Mouse (Mus musculus) kidney, postnatal 10 days (tissue): ENCODE results near the gene Cmtm4.

ENCODE experiments used
- DNase-seq: peaks from one replicate; pipeline ENCODE4 v3.0.0; 2021; ENCODE audit warnings: mixed read lengths

The Cmtm4 gene

DNA sequence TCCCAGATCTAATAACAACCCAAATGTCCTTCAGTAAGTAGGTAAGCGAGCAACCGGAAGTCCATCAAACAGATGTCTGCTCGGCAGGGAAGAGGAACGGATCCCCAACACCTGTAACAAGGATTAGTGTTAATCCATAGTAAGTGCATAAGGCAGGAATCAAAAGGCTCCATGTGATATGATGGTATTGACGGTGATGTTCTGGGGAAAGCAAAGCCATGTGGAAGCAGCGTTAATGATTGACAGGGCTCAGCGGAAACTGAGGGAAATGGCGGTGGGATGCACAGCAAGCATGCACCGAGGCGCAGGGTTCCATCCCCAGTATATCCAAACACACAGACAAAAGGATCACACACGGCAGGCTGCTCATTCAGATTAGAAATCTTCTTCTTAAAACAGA lies 21.3 kb downstream of the Cmtm4 start:
- peak; percentile 42 for DNase-seq

DNA sequence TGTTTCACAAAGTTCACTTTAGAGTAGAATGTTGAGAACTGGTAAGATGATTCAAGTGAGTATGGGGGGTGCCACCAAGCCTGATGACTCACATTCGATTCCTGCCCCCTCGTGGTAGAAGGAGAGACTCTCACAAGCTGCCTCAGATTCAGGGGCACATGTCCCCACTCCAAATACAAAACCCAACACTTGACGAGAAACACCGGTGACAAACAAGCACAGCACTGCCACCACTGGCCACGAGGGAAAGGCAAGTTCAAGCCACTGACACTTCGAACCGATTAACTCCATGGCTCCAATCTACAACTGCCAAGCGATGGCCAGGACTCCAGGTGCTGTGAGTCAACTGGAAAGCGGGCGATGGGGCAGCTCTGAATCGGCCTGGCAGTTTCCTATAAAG lies 21.8 kb downstream of the Cmtm4 start:
- peak; percentile 34 for DNase-seq

DNA sequence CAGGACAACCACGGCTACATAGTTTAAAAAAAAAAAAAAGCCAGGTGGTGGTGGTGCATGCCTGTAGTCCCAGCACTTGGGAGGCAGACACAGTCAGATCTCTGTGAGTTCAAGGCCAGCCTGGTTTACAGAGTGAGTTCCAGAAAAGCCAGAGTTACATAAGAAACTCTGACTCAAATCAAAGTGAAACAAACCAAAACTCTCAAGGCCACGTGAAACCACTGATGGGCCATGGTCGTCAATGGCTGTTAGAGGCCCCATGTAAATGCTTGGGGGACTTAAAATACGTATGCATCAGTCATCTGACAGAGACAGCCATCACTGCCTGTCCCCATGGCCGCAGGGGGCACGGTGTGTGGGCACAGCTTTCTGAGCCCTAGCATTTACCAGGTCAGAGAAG lies 24.5 kb downstream of the Cmtm4 start:
- DNase-seq: no peak

DNA sequence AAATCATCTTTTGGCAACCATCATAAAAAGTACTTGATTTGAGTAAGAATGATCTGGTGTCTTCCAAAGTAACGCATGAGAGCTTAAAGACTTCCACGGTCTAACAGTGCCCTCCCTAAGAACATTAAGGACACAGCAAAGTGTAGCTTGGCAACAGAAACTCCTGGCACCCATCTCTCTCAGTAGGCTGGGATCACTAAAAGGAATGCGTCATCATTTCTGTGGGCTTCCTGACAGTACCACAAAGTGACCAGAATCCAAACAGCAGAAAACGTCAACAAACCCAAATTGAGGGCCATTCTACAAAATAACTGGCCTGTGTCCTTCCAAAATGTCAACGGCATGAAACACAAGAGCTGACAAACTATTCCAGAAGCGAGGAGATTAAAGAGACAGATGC lies 25.5 kb downstream of the Cmtm4 start:
- DNase-seq: no peak

DNA sequence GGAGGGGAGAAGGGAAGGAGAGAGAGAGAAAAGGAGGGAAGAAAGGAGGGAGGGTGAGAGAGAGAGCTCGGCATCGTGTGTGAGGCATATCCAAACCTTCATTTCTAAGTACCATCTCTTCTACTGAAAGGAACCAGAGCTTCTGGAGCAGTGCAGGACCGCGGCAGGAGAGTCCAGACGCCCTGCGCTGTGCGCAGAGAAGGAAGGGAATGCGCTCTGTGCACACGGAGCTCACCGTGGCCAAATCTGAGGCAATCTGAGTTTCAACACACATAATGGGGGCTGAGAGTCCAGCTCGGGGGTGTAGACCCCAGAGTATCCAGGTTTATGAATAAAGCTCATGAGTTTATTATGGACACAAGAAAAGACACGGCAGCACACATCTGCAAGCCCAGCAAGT lies 26.0 kb downstream of the Cmtm4 start:
- no peak for DNase-seq

DNA sequence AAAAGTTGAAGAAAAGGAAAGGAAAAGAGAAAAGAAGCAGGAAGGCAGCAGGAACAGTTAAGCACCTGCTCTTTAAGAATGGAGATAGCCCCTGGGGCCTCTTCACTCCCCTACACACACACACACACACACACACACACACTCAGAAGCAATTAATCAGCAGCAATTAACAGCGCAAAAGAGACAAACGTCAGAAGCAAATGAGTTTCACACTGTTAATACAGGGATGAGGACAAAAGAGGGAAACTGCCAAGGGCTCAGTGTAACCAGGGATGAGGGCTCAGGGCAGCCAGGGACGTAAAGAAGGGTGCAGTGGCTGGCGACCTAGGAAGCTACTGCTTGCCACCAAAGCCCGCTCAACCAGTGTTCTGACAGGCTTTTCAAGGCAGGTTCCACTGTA lies 28.2 kb downstream of the Cmtm4 start:
- DNase-seq: no peak

DNA sequence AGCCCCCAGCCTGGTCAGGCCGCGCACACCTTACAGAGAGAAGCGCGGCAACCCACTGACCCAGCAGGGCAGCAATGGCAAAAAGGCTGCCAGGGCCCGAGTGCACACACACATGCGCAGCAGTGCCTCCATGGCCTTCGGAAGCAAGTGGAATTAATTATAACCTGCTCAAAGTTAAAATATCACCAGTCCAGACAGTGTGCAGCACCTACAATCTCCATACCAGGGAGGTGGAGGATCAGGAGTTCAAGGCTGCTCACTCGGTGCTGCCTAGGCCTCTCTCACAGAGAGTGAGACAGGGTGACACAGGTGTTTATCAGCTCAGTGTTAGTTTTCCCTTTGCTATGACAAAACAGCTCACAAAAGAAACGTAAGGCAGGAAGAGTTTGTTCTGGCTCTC lies 29.9 kb downstream of the Cmtm4 start:
- DNase-seq: no peak

DNA sequence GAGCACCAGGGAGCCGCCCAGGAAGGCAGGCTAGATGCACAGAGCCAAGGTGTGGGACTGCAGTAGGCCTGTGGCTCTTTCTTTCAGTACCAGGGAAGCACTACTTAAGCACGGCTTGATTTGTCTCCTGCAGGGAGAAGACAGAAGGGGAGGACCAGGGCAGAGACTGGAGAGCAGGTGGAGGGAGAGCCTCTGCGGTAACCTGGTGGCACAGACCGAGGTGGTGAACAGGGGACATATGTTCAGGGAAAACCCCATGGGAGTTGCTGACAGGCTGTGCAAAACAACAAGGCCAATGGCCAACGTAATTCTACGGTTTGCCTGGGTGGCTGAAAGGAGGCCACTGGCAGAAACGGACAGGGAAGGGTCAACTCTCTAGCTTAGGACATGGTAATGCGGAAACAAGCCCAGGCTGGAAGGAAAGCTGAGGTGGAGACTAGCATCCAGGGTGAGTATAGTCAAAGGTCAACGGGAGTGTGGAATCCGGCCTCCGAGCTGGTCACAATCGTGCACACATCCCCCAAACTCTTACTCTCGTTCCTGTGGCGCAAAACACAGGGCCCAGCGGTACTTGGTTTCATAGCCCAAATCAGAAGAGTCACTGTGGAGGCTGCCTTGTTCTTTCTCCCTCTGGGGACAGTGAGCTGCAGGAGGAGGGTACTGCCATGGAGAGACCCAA lies 35.7 kb downstream of the Cmtm4 start:
- DNase-seq: no peak

DNA sequence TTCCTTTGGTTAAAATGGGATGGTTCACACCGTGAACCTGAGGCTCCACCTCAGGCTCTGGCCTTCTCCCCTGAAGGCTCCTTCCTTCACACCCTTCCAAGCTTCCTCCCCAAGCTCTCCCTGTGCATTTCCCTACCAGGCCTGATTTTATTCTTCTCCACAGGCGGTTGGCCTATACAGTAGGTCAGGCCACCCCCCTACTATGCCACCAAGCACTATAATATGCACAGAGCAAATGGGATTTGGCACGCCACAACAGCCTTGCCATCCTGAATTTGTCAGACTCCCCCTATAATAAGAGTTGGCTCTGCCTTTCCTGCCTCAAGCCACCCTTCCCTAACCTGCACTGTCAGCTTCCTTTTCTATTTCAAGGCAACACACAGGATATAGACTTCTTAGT lies 37.0 kb downstream of the Cmtm4 start:
- no peak for DNase-seq

DNA sequence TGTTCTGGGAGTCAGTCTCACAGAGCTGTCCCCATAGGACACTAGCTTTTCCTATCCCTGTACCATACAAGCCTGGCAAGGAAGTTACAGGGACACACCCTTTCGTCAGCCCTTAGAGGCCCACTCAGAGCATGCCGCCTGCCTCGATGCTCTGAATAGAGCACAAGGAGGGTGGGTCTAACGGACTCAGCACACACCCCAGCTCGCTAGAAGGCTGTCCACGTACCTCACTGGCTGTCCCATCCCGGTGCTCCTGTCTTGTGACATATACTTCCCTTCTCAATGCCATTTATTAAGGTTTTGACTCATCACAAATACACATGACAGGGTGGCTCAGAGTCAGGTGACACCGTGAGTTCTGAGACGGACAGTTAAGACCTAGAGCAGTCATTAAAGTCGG lies 41.1 kb downstream of the Cmtm4 start:
- no peak for DNase-seq

DNA sequence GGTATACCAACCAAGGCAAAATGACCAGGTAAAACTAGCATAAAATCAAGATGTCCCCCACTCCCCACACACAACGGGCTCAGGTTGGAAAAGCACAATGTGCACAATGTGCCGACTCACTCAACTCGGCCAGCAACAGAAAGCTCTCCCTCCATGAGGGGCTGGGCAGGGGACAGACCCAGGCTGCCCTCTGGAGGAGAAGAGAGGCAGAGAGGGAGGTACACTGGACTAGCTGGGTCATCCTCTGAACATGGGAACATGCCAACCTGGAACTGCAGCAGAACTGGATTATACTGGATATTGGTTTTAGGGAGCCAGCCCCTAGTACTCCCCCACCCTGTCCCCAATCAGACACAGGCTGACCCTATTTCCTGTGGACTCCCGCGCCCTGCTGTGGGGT lies 42.4 kb downstream of the Cmtm4 start:
- no peak for DNase-seq

DNA sequence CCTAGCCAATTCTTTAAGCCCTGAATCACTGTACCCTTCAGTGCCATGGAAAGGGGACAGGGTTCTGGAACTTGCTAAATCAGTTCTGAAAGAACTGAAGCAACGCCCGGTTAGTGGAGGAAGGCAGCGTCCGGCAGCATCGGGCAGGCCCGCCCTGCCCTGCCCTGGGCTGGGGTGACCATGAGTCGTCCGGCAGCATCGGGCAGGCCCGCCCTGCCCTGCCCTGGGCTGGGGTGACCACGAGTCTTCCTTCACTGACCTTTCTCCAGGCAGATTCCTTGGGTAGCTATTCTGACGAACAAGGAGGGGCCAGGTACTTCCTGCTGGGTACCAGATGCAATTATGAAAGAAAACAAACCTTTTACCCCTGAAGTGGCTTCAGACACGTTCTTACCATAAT lies 45.6 kb downstream of the Cmtm4 start:
- DNase-seq: no peak

DNA sequence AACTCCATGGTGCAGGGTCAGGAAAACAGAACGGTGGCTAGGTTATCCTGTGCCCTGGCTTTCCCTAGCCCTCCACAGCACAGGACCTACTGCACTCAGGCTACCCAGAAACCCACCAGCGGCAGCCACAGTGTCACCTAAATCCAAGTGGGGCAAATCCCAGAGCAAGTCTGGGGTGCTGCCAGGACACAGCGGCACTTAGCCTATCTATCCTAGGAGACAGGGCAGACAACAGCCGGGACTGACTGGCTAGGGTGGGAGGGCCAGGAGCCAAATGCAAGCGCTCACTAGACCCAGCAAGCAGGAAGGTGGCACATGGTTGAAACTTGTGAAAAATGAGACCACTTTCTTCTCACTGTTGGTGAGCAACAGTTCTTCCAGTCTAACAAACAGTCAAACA lies 46.6 kb downstream of the Cmtm4 start:
- no peak for DNase-seq

DNA sequence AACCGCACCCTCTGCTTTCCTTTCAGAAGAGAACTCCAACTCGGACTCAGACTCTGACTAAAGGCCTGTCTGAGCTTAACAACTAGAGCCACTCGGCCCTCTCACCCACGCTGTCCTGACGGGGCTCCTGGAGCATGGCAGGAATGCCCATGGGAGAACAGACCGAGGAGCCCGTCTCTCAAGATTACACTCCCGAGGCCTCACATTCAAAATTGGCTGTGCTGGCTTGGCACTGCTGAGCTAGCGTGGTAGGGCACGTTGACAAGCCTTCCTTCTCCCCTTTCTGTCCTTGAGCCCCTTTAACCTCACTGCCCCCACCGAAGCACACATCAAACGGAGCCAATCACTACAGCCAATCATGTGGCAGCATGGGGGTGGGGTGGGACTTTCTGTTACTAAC lies 48.9 kb downstream of the Cmtm4 start:
- no peak for DNase-seq

DNA sequence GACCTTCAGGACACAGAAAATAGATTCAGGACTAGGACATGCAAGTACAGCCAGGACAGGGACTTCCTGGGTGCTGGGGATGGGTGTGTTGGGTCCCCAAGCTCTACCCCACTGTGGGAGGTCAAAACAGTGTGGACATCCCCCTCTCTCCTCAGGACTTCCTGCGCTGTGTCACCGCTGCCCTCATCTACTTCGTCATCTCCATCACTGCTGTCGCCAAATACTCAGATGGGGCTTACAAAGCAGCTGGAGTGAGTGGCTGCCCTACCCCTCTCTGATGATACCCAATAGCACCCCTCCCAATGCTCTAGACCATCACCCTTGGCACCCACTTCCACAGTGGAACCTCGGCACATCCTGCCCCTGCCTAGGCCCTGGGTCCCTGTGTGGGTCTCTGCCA lies 51.0 kb downstream of the Cmtm4 start:
- no peak for DNase-seq

DNA sequence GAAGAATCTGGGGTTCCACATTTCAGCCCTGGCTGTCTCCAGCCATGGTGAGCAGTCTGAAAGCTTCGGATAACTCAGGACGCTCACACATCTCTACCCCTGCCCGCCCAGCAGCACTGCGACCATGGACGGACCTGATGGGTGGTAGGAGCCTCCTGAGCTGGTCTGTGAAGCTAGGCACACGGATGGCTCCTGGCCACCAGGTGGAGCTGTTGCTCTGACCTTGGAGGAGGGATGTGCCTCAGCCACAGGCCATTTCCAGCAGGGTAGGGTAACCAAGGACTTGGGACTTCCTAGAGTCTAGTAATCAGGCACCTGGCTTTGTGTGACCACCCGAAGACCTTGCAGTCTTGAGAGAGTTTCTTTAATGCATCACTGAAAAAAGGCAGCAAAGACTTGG lies 51.6 kb downstream of the Cmtm4 start:
- DNase-seq: peak; percentile 93

DNA sequence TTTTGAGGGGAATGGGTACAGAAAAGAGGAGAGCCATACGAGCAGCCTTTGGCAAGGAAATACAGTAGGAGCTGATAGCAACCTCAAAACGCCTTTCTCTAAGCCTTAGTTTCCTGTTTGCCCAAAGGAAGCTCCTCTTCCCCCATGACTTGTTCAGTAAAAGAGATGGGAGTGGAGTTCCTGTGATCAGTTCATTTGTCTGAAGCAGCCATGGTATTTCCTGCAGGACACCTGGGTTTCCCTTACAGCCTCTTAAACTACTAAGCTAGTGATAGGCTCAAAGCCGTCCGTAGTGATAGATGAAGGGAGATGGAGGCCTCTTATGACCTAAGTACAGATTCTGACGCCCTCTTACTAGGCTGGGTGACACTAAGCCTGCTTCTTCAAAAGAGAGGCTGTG lies 53.2 kb downstream of the Cmtm4 start:
- DNase-seq: no peak

DNA sequence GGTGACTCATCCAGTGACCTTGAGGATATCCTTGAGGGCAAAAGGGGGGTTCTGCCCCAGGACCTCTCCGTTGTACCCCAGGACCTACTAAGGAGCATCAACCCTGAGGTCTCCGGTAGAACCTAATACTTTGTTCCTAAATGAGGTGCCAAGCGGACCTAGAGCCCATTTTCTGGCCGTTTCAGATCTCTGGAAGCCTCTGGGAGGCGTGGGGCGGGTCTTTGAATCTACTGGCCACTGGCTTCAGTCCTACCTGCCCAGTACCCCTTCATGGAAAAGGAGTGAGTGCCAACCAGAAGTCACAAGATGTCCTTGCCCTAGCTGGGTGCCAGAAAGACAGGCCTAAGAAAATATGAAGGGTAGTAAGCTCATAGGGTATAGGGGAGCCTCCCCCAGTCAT lies 53.9 kb downstream of the Cmtm4 start:
- DNase-seq: no peak

DNA sequence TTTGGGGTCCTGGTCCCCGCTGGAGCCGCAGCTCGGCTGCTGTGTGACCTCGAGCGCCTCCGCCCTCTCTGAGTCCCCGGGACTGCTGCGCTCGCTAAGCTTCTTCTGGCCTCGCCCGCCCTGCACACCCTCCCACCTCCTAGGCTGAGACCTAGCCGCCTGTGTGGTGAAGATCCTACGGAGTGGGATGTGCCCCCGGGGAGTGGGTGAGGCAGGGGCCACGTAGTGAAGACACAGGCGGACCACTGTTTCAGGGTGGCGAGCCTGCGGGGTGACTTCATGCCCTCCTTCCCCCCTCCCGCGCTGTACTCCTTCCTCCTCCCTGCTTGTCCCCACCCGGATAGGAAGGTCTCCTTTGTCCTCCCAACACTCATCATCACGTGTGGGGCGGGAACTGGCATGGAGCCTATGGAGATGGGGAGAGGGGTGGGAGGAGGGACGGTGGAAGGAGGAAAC lies 54.5 kb downstream of the Cmtm4 start:
- peak; percentile 90 for DNase-seq

DNA sequence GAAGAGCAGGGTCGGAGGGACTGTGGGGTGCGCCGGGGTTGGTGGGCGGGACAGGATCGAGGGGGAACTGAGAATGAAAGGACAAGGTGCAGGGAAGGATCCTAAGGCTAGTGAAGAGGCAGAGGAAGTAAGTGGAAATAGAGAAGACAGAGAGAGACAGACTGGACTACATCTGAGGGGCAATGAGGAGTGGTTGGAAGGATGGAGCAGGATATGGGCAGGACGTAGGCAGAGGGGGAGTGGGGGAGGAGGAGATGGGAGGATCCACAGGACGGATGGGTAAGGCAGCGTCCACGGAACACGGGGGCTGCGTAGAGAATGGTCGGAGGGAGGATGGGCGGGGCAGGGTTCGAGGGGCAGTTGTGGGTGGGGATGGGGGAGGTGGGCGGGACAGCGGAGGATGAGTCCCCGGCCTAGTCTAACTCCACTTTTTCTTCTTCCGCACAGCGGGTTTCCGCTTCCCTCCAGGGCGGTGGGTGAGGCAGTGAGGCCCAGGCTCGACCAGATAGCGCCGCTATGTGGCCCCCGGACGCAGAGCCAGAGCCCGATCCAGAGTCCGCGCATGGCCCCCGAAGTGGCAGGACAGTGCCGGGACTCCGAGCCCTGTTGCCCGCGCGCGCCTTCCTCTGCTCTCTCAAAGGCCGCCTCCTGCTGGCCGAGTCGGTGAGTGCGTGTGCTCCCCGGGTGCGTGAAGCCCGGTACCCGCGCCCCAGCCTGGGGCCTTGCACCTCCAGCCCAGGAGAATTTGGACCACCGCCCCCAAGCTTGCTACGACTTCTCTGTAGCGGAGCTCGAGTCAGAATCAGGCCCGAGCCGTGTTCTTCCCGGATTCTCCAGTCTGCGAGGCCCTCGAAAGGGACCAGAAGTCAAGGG lies 55.1 kb downstream of the Cmtm4 start:
- DNase-seq: peak; percentile 90

DNA sequence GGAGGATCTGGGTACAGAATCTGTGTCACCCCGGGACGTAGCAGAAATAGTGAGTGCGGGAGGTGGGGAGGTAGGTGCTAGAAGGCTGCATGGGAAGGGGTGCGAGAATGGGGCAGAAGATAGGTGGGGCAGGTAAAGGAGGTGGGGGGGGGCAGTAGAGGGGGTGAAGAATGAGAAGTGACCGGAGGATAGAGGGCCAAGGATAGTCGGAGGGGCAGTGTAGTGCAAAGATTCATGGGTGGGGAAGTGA lies 55.7 kb downstream of the Cmtm4 start:
- DNase-seq: no peak

DNA sequence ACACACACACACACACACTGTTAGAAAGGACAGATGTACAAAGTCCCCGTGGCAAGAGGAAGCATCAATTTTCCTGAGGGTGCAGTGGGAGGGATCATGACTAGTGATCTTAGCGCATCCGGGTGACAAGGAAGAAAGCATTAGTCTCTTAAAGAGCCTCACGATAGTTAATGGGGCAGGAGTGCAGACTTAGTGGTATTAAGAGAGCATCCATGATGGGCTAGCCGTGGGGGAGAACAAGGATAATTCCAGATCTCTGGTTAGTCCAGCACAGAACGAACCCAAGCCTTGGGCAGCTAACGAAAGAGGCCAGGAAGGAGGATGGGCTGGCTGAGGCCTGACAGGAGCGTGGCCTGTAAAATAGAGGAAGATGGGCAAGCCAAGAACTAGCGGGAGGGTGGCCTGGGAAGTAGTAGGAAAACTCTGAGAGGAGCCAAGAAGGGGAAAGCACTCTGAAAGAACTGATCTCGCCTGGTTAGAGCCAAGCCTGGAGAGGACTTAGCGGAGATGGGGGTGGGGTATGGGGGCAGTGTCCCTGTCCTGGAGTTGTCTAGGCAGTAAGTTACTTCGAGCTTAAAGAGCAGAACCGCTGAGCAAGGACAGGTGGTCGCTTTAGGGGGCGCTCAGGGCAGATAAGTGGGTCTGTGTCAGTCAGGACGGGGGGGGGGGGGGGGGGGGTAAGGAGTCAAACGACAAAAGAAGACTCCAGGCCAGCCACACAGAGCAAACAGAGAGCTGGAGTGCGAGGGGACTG lies 56.2 kb downstream of the Cmtm4 start, which contains the start of gene Cmtm3:
Cmtm3 (plus strand) TSS at position 182 of the 754 bp plus-strand sequence.
- DNase-seq: peak; percentile 52

DNA sequence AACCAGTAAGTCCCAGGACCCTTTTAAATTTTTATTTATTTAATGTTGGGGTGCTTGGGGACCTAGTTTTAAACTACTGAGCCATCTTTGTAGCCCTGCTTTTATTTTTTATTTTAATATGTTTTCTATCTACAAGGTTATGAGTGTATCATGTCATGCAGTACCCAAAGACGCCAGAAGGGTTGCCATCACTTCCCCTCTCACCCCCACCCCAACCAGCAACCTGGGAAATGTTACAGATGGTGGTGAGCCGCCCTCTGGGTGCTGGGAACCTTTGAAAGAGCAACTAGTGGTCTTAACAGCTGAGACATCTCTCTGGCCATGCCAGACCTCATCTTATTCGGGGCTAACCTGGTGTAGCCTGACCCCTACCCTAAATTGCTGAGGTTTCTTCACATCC lies 57.7 kb downstream of the Cmtm4 start:
- DNase-seq: no peak

DNA sequence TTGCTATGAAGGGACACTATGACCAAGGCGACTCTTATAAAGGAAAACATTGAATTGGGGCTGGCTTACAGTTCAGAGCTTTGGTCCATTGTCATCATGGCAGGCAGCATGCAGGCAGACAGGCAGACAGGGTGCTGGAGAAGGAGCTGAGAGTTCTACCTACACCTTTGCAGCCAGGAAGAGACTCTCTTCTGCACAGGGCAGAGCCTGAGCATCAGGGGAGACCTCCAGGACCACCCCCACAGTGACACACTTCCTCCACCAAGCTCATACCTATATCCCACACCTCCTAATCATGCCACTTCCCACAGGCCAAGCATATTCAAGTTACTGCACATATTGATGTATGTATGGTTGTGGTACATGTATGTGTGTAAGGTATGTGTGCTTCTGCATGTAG lies 58.8 kb downstream of the Cmtm4 start:
- DNase-seq: no peak
